Comparison of ENCODE assay signal across 24 mouse cellular contexts in genomic region chr8:12103296-12103695, GRCm38 (mm10).
"Had no signal": no experiment of that assay in that cellular context is flagged by ENCODE, and none has a peak within 500 bp of the region (broad histone marks: within the 10 kb centered on the region; RNA-seq: fewer than 3 reads in every experiment).

No protein-coding gene starts in this region.

- H3K9ac ChIP-seq: limb, embryonic 13.5 days; liver, embryonic 12.5 days; liver, embryonic 15.5 days; lung, embryonic 15.5 days; neural tube, embryonic 12.5 days; neural tube, embryonic 15.5 days had no signal

- H3K9me3 ChIP-seq: limb, embryonic 10.5 days; liver, embryonic 12.5 days; liver, embryonic 15.5 days; lung, embryonic 15.5 days; megakaryocyte, embryonic 14.5 days; neural tube, embryonic 12.5 days; neural tube, embryonic 15.5 days had no signal

- ATAC-seq: intestine, embryonic 16.5 days; liver, embryonic 12.5 days had no signal

- H3K36me3 ChIP-seq: limb, embryonic 10.5 days; limb, embryonic 13.5 days; liver, embryonic 12.5 days; liver, embryonic 15.5 days; lung, embryonic 15.5 days; neural tube, embryonic 12.5 days; neural tube, embryonic 15.5 days had no signal

- H3K27me3 ChIP-seq: liver, embryonic 12.5 days; liver, embryonic 15.5 days had no signal

- DNase-seq: kidney, adult 18-20 months; kidney, adult 9 months; kidney, postnatal 14 days; kidney, postnatal 4 days; liver; lung, adult 18-20 months; lung, postnatal 10 days; lung, postnatal 36 days; right cerebral cortex, adult 18-20 months; right cerebral cortex, postnatal 14 days; right cerebral cortex, postnatal 4 days; thymus, adult 2 months; thymus, postnatal 14 days; thymus, postnatal 4 days had no signal

- H3K4me1 ChIP-seq: liver, embryonic 12.5 days; liver, embryonic 15.5 days; lung, embryonic 15.5 days; megakaryocyte, embryonic 14.5 days had no signal

- H3K4me3 ChIP-seq: limb, embryonic 10.5 days; limb, embryonic 13.5 days; liver, embryonic 12.5 days; liver, embryonic 15.5 days; lung, embryonic 15.5 days; megakaryocyte, embryonic 14.5 days; neural tube, embryonic 12.5 days; neural tube, embryonic 15.5 days had no signal

- H3K27ac ChIP-seq: limb, embryonic 10.5 days; limb, embryonic 13.5 days; liver, embryonic 12.5 days; liver, embryonic 15.5 days; lung, embryonic 15.5 days; neural tube, embryonic 12.5 days; neural tube, embryonic 15.5 days; stomach, postnatal 0 days had no signal

- H3K4me2 ChIP-seq: limb, embryonic 13.5 days; liver, embryonic 12.5 days; liver, embryonic 15.5 days; lung, embryonic 15.5 days; neural tube, embryonic 12.5 days; neural tube, embryonic 15.5 days had no signal
